Mouse (Mus musculus) hindbrain, embryonic 10.5 days (tissue): Measurements from ENCODE around the gene Mark2. TPM values are rescaled to one million over a fixed set of nuclear protein-coding genes. Genes with fewer than 3 reads are reported as not detected.
"Not testable (repeated sequence)": the region's sequence is repeated elsewhere in the genome, so short reads cannot be mapped to it uniquely, and the experiment has no call there.

Source experiments
- DNase-seq: peaks from one replicate; pipeline ENCODE4 v3.0.0-alpha.2; 2017; ENCODE audit warnings: low spot score
- H3K27ac ChIP-seq: fragments of 300-500 bp; sonication (generic); 2 replicates; pipeline ENCODE4 v1.5.1; 2016; ENCODE audit warnings: mild to moderate bottlenecking, moderate library complexity
- H3K27me3 ChIP-seq: fragments of 300-500 bp; sonication (generic); 2 replicates; pipeline ENCODE4 v1.6.1; 2016; ENCODE audit warnings: mild to moderate bottlenecking; ENCODE audit not compliant: poor library complexity, insufficient read depth, severe bottlenecking
- H3K36me3 ChIP-seq: fragments of 300-500 bp; sonication (generic); 2 replicates; pipeline ENCODE4 v1.6.1; 2016; ENCODE audit warnings: mild to moderate bottlenecking, moderate library complexity
- H3K4me1 ChIP-seq: fragments of 300-500 bp; sonication (generic); replicated peaks from 2 replicates; pipeline ENCODE4 v1.6.1; 2016; ENCODE audit warnings: mild to moderate bottlenecking
- H3K4me3 ChIP-seq: fragments of 300-500 bp; sonication (generic); 2 replicates; pipeline ENCODE4 v1.5.1; 2016; ENCODE audit warnings: mild to moderate bottlenecking, moderate library complexity
- H3K9me3 ChIP-seq: fragments of 300-500 bp; sonication (generic); 2 replicates; pipeline ENCODE4 v1.6.1; 2016; ENCODE audit warnings: mild to moderate bottlenecking, moderate library complexity
- WGBS: fragments of 180-500 bp; shearing (Covaris S2); methylation state at CpG from one replicate; pipeline ENCODE4 v1.1.7; 2016; 5-methylcytosine and 5-hydroxymethylcytosine counted together
- polyA plus RNA-seq: library from polyadenylated mRNA; unstranded; fragments of >200 nt; fragmentation: Nextera tagmentation; extraction: Ambion mirVana; gene quantifications from 2 replicates; pipeline ENCODE4 v1.2.1, GENCODE M21; 2016

The Mark2 gene
- polyA plus RNA-seq = 47.0 and 56.5 TPM in 2 replicates

GRCm38 (mm10) chr19:7341512-7342397, at the start of gene Mark2:
Gene Mark2, minus strand, starts transcription at chr19:7341860.
- no peaks in the 10 kb centered on the region for H3K27me3 ChIP-seq
- DNase-seq = peak; percentile 99
- H3K9me3 ChIP-seq = no peaks in the 10 kb centered on the region
- peak within 1 kb of the TSS; percentile 88 for H3K4me3 ChIP-seq
- peaks cover 47% of the 10 kb centered on the region for H3K4me1 ChIP-seq
- whole genome bisulfite sequencing = 3% methylated on average over 61 of the region's 63 CpGs
- H3K36me3 ChIP-seq = no peaks in the 10 kb centered on the region; the same call in 1 of the 2 replicates
- H3K27ac ChIP-seq = peak within 1 kb of the TSS; percentile 92

- no peak overlapping the region for H3K4me3 ChIP-seq
- H3K27ac ChIP-seq = no peak overlapping the region
- H3K36me3 ChIP-seq = peaks cover 15% of the 10 kb centered on the region
- H3K9me3 ChIP-seq = peaks cover 20% of the 10 kb centered on the region
- WGBS = 83% methylated on average over 6 of the region's 6 CpGs
- peaks cover 10% of the 10 kb centered on the region for H3K4me1 ChIP-seq
- no peaks in the 10 kb centered on the region for H3K27me3 ChIP-seq
- no peak for DNase-seq
Measured at GRCm38 (mm10) chr19:7388488-7388887, 46.8 kb upstream of the Mark2 start.

- no peak overlapping the region for H3K4me3 ChIP-seq
- 47% methylated on average over 2 of the region's 2 CpGs for WGBS
- H3K9me3 ChIP-seq = peaks cover 16% of the 10 kb centered on the region
- H3K36me3 ChIP-seq = peaks cover 15% of the 10 kb centered on the region
- H3K27me3 ChIP-seq = no peaks in the 10 kb centered on the region
- no peak overlapping the region for H3K27ac ChIP-seq
- no peak for DNase-seq
- H3K4me1 ChIP-seq = peaks cover 23% of the 10 kb centered on the region
Measured at GRCm38 (mm10) chr19:7386042-7386441, 44.4 kb upstream of the Mark2 start.

- peak within 1 kb of the TSS; percentile 92 for H3K4me3 ChIP-seq
- H3K4me1 ChIP-seq = peaks cover 41% of the 10 kb centered on the region
- peak within 1 kb of the TSS; percentile 99 for H3K27ac ChIP-seq
- no peaks in the 10 kb centered on the region for H3K27me3 ChIP-seq
- 1% methylated on average over 52 of the region's 52 CpGs for WGBS
- peaks cover 8% of the 10 kb centered on the region for H3K9me3 ChIP-seq
- peak; percentile 99 for DNase-seq
- H3K36me3 ChIP-seq = peaks cover 36% of the 10 kb centered on the region
Measured at GRCm38 (mm10) chr19:7382903-7383865, 41.5 kb upstream of the Mark2 start, which contains the start of gene Spindoc. Gene Spindoc, minus strand, starts transcription at chr19:7382994.

GRCm38 (mm10) chr19:7382248-7382902, 40.7 kb upstream of the Mark2 start:
- DNase-seq = peak; percentile 79
- Histone ChIP-seq H3K4me1 (peaks cover 41% of the 10 kb centered on the region), H3K36me3 (peaks cover 44% of the 10 kb centered on the region), H3K9me3 (peaks cover 8% of the 10 kb centered on the region), H3K4me3 (peak overlapping the region; percentile 92), H3K27me3 (no peaks in the 10 kb centered on the region), H3K27ac (peak overlapping the region; percentile 99)
- under 1% methylated on average over 60 of the region's 60 CpGs for WGBS

- 2% methylated on average over 8 of the region's 8 CpGs for WGBS
- no peak for DNase-seq
- Histone ChIP-seq H3K4me1 (peaks cover 41% of the 10 kb centered on the region), H3K9me3 (peaks cover 8% of the 10 kb centered on the region), H3K4me3 (peak overlapping the region; percentile 92), H3K36me3 (peaks cover 47% of the 10 kb centered on the region), H3K27me3 (no peaks in the 10 kb centered on the region), H3K27ac (peak overlapping the region; percentile 99)
Measured at GRCm38 (mm10) chr19:7381906-7382247, 40.2 kb upstream of the Mark2 start.

- no peak for DNase-seq
- no peaks in the 10 kb centered on the region for H3K9me3 ChIP-seq
- WGBS = 85% methylated on average over 2 of the region's 2 CpGs
- peaks cover 71% of the 10 kb centered on the region for H3K36me3 ChIP-seq
- no peak overlapping the region for H3K27ac ChIP-seq
- H3K27me3 ChIP-seq = no peaks in the 10 kb centered on the region
- H3K4me3 ChIP-seq = no peak overlapping the region
- peaks cover 29% of the 10 kb centered on the region for H3K4me1 ChIP-seq
Measured at GRCm38 (mm10) chr19:7377639-7378038, 36.0 kb upstream of the Mark2 start.

- 96% methylated on average over 8 of the region's 8 CpGs for WGBS
- Histone ChIP-seq H3K27ac (no peak overlapping the region), H3K36me3 (peaks cover 94% of the 10 kb centered on the region), H3K4me1 (peaks cover 4% of the 10 kb centered on the region; the same call in 1 of the 2 replicates), H3K4me3 (no peak overlapping the region), H3K27me3 (no peaks in the 10 kb centered on the region), H3K9me3 (no peaks in the 10 kb centered on the region)
- no peak for DNase-seq
Measured at GRCm38 (mm10) chr19:7374491-7374890, 32.8 kb upstream of the Mark2 start.

GRCm38 (mm10) chr19:7369469-7369868, 27.8 kb upstream of the Mark2 start:
- H3K27ac ChIP-seq, H3K4me1 ChIP-seq, H3K4me3 ChIP-seq, H3K9me3 ChIP-seq, DNase-seq, H3K27me3 ChIP-seq: not testable (repeated sequence)
- WGBS = 93% methylated on average over 4 of the region's 4 CpGs
- peaks cover 96% of the 10 kb centered on the region for H3K36me3 ChIP-seq

- Histone ChIP-seq H3K4me1 (peaks cover 5% of the 10 kb centered on the region; the same call in 1 of the 2 replicates), H3K9me3 (no peaks in the 10 kb centered on the region), H3K4me3 (no peak overlapping the region), H3K27ac (no peak overlapping the region), H3K27me3 (no peaks in the 10 kb centered on the region), H3K36me3 (peaks cover 28% of the 10 kb centered on the region)
- WGBS = 50% methylated on average over 6 of the region's 6 CpGs
- DNase-seq = no peak
Measured at GRCm38 (mm10) chr19:7353636-7354035, 12.0 kb upstream of the Mark2 start.

GRCm38 (mm10) chr19:7352809-7353495, 11.3 kb upstream of the Mark2 start:
- H3K27ac ChIP-seq = no peak overlapping the region
- no peak for DNase-seq
- H3K36me3 ChIP-seq = peaks cover 21% of the 10 kb centered on the region
- H3K9me3 ChIP-seq = no peaks in the 10 kb centered on the region
- 80% methylated on average over 11 of the region's 11 CpGs for WGBS
- H3K27me3 ChIP-seq = no peaks in the 10 kb centered on the region
- peaks cover 5% of the 10 kb centered on the region; the same call in 1 of the 2 replicates for H3K4me1 ChIP-seq
- H3K4me3 ChIP-seq = no peak overlapping the region

GRCm38 (mm10) chr19:7349993-7350392, 8.3 kb upstream of the Mark2 start:
- no peak overlapping the region for H3K4me3 ChIP-seq
- no peaks in the 10 kb centered on the region for H3K9me3 ChIP-seq
- no peak overlapping the region for H3K27ac ChIP-seq
- no peaks in the 10 kb centered on the region for H3K36me3 ChIP-seq
- DNase-seq = no peak
- 58% methylated on average over 1 of the region's 1 CpGs for whole genome bisulfite sequencing
- H3K27me3 ChIP-seq = no peaks in the 10 kb centered on the region
- peaks cover 11% of the 10 kb centered on the region; the same call in 1 of the 2 replicates for H3K4me1 ChIP-seq
